Mouse (Mus musculus): ENCODE data around the gene Rnf10. TPM values are rescaled to one million over a fixed set of nuclear protein-coding genes. Genes with fewer than 3 reads are reported as not detected.

Rnf10 gene
- polyA plus RNA-seq, 1 experiment from 2014 or later, result 175 TPM

GRCm38 (mm10) chr5:115261880-115262279 lies 10.8 kb downstream of the Rnf10 start:
- H3K4me3 ChIP-seq, result no peak overlapping the region
- H3K27me3 ChIP-seq (replicated peaks), result no peaks in the 10 kb centered on the region
- no peak overlapping the region for H3K9ac ChIP-seq
- no peak overlapping the region for H3K27ac ChIP-seq (ENCODE audit: poor library complexity, severe bottlenecking)
- H3K9me3 ChIP-seq (replicated peaks), result no peaks in the 10 kb centered on the region
- H3K4me2 ChIP-seq, result no peak overlapping the region; the same call in 1 of the 2 replicates
- H3K4me1 ChIP-seq (replicated peaks), result peaks cover 39% of the 10 kb centered on the region
- ATAC-seq (ENCODE audit: insufficient number of reproducible peaks, low FRiP score), result no peak
- H3K36me3 ChIP-seq, result peaks cover 51% of the 10 kb centered on the region
- 85% methylated on average over 1 of the region's 1 CpGs for WGBS

GRCm38 (mm10) chr5:115261141-115261540 lies 11.6 kb downstream of the Rnf10 start:
- Histone ChIP-seq H3K9me3 (replicated peaks) (no peaks in the 10 kb centered on the region), H3K9ac (no peak overlapping the region), H3K4me1 (replicated peaks) (peaks cover 31% of the 10 kb centered on the region), H3K4me2 (no peak overlapping the region), H3K27me3 (replicated peaks) (no peaks in the 10 kb centered on the region), H3K27ac (ENCODE audit: poor library complexity, severe bottlenecking) (no peak overlapping the region), H3K36me3 (peaks cover 58% of the 10 kb centered on the region), H3K4me3 (no peak overlapping the region)
- ATAC-seq (ENCODE audit: insufficient number of reproducible peaks, low FRiP score), result no peak
- WGBS, result 90% methylated on average over 8 of the region's 8 CpGs

DNA sequence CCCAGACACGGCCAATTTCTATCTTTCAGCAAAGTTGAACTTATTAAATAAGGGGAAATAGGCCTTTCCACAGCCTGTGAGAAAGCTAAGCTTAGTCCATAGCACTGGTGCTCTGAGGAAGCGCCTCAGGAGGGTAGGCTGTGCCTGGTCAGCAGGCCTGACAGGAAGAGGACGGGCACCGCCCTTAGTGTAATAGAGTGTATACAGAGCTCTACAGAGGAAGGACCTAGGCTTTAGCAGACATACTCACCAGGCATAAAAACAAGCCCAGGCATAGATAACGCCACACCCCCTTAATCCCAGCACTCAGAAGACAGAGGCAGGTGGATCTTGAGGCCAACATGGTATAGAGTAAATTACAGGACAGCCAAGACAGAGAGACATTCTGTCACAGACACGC lies 12.3 kb downstream of the Rnf10 start:
- ATAC-seq (ENCODE audit: insufficient number of reproducible peaks, low FRiP score), result peak; percentile 77
- no peak overlapping the region for H3K9ac ChIP-seq
- 80% methylated on average over 6 of the region's 6 CpGs for WGBS

DNA sequence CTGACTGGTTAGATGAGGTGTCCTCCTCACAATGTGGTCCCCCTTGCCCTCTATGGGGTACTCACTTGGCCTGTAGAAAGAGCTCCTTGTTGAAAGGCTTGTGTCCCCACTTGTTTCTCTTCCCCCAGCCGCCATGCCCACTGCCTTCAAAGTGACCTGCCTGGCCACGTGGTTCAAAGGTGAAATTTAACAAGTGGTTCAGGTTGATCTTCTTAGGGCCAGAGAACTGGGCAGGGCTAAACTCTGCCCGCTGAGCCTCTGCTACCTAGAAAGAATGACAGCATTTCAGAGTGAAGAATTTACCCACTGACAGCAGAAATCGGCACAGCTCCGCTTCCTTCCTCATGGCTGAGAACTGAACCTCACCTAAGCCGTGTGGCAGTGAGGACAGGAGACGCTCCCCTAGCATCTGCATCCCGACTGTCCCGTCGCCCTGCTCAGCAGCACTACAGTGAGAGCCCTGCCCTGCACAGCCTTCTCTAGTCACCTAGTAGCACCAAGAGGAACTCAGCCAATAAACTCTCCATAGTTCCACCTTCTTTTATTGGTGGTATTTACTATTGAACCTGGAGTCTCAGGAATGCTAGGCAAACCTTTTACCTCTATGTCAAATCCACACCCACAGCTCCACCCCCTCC lies 15.7 kb downstream of the Rnf10 start:
- WGBS, result 88% methylated on average over 10 of the region's 10 CpGs

More for the DNA sequence above, 12.3 kb downstream of the Rnf10 start:
- Histone ChIP-seq H3K36me3 (peaks cover 62% of the 10 kb centered on the region), H3K4me2 (no peak overlapping the region), H3K4me1 (replicated peaks) (peaks cover 25% of the 10 kb centered on the region), H3K9me3 (replicated peaks) (no peaks in the 10 kb centered on the region), H3K27ac (ENCODE audit: poor library complexity, severe bottlenecking) (no peak overlapping the region), H3K27me3 (replicated peaks) (no peaks in the 10 kb centered on the region), H3K4me3 (no peak overlapping the region)

DNA sequence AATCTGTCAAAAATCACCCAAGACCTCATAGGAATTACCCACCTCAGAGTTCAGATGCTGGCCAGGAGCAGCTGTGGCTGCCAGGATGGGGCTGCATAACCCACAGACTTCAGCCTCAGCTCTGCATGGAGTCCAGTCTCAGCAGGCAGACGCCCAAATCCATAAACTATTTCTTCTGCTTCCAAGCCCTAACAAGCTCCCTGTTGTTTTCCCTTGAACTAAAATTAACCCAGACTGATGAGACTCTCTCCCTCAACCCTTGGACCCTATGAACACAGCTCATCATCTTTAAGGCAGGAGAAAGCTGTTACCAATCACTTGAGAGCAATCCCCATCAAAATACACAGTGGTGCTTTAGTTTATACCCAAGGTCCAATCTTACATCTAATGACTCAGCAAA lies 17.2 kb downstream of the Rnf10 start:
- Histone ChIP-seq H3K4me1 (replicated peaks) (peaks cover 2% of the 10 kb centered on the region; the same call in 1 of the 2 replicates), H3K27ac (ENCODE audit: poor library complexity, severe bottlenecking) (no peak overlapping the region), H3K4me2 (no peak overlapping the region), H3K9me3 (replicated peaks) (no peaks in the 10 kb centered on the region), H3K27me3 (replicated peaks) (no peaks in the 10 kb centered on the region), H3K4me3 (no peak overlapping the region), H3K36me3 (peaks cover 73% of the 10 kb centered on the region), H3K9ac (no peak overlapping the region)
- no peak for ATAC-seq (ENCODE audit: insufficient number of reproducible peaks, low FRiP score)
- WGBS, result 90% methylated on average over 1 of the region's 1 CpGs

More for the DNA sequence above, 15.7 kb downstream of the Rnf10 start:
- ATAC-seq (ENCODE audit: insufficient number of reproducible peaks, low FRiP score), result no peak
- H3K27ac ChIP-seq (ENCODE audit: poor library complexity, severe bottlenecking), result no peak overlapping the region
- H3K4me2 ChIP-seq, result no peak overlapping the region
- H3K27me3 ChIP-seq (replicated peaks), result no peaks in the 10 kb centered on the region
- peaks cover 62% of the 10 kb centered on the region for H3K36me3 ChIP-seq
- H3K4me3 ChIP-seq, result no peak overlapping the region
- peaks cover 6% of the 10 kb centered on the region; the same call in 1 of the 2 replicates for H3K4me1 ChIP-seq (replicated peaks)
- no peak overlapping the region for H3K9ac ChIP-seq
- H3K9me3 ChIP-seq (replicated peaks), result no peaks in the 10 kb centered on the region

DNA sequence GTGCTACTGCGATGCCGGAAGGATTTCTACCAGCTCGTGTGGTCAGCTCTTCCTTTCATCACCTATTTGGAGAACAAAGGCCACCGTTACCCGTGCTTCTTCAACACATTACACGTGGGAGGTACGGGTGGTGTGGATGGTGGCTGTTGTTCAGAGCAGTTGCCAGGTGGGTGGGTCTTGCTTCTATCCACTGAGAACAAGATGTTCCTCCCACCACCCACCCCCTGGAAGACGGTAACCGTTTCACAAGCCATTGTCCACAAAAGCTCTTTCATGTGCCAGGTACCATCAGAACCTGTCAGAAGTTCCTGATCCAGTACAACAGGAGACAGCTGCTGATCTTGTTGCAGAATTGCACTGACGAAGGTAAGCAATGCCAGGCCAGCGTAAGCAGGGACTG lies 32.5 kb downstream of the Rnf10 start:
- peaks cover 9% of the 10 kb centered on the region for H3K4me1 ChIP-seq (replicated peaks)
- no peak for ATAC-seq (ENCODE audit: insufficient number of reproducible peaks, low FRiP score)
- H3K9me3 ChIP-seq (replicated peaks), result no peaks in the 10 kb centered on the region
- no peaks in the 10 kb centered on the region for H3K27me3 ChIP-seq (replicated peaks)
- WGBS, result 80% methylated on average over 11 of the region's 11 CpGs
- no peak overlapping the region for H3K9ac ChIP-seq
- H3K36me3 ChIP-seq, result peaks cover 56% of the 10 kb centered on the region
- no peak overlapping the region for H3K4me2 ChIP-seq
- H3K27ac ChIP-seq (ENCODE audit: poor library complexity, severe bottlenecking), result no peak overlapping the region
- H3K4me3 ChIP-seq, result no peak overlapping the region

DNA sequence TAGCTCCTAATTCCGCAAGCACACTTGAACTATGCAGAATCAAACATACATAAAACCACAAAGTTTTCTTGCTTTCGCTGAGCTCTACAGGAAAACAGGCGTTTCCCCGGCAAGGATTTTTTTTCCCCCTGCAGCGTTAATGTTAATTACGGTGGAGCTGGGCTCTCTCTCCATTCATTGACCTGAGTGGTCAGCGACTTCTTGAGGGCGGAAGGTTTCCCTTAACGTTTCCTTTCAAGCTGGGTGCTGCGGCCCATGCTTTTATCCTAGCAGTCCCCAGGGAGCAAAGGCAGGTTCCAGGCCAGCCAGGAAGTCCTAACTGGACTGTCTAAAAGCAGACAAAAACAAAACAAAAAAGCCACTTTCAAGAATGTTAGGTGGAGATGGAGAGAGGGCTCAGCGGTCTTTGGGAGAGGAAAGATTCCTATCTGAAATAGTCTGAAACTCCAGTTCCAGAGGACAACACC lies 33.9 kb downstream of the Rnf10 start:
- peak overlapping the region; percentile 86; the same call in 1 of the 2 replicates for H3K9ac ChIP-seq

DNA sequence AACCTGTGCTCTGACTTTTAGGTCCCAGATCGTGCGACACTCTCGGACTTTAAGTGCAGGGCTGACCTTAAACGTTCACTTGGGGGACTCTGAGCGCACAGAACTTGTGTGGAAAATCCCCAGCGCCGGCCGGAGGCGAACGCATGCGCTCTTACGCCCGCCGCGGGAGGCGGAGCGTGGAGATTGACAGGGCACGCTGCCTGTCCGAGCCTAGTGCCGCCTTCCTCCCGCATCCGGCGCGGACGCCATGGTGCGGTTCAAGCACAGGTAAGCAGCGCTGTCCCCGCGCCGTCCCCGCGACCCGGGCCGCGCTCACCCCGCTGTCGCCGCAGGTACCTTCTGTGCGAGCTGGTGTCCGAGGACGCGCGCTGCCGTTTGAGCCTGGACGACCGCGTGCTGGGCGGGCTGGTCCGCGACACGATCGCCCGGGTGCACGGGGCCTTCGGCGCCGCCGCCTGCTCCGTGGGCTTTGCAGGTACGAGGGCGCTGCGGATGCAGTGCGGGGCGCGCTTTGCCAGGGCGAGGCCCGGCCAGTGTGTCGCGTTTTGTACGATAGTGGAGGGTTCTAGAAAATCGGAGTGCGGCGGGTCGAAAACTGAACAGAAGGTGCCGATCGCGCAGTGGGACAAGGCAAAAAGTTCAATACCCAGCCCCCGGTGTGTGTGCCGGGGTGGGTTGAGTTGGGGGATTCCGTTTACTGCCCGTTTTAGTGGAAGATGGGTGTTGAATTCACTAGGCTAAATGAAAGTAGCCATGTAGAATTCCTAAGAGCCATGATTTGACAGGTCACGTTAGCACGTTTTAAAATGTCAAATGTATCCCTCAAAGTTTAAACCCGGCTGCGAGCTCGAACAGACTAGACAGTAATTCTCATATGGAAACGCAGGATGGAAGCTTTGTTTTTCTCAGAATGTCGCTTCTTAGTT lies 34.6 kb downstream of the Rnf10 start:
- under 1% methylated on average over 88 of the region's 88 CpGs for WGBS
- no peaks in the 10 kb centered on the region; the same call in 1 of the 2 replicates for H3K27me3 ChIP-seq (replicated peaks)
- peak overlapping the region; percentile 86 for H3K9ac ChIP-seq
- H3K27ac ChIP-seq (ENCODE audit: poor library complexity, severe bottlenecking), result peak overlapping the region; percentile 70
- peak overlapping the region; percentile 93 for H3K4me3 ChIP-seq
- H3K4me2 ChIP-seq, result peak overlapping the region; percentile 93
- H3K4me1 ChIP-seq (replicated peaks), result peaks cover 9% of the 10 kb centered on the region
- peak; percentile 85 for ATAC-seq (ENCODE audit: insufficient number of reproducible peaks, low FRiP score)
- H3K36me3 ChIP-seq, result peaks cover 35% of the 10 kb centered on the region
- H3K9me3 ChIP-seq (replicated peaks), result no peaks in the 10 kb centered on the region

More for the DNA sequence above, 33.9 kb downstream of the Rnf10 start:
- Histone ChIP-seq H3K27ac (ENCODE audit: poor library complexity, severe bottlenecking) (no peak overlapping the region), H3K4me1 (replicated peaks) (peaks cover 9% of the 10 kb centered on the region), H3K4me2 (peak overlapping the region; percentile 93), H3K36me3 (peaks cover 42% of the 10 kb centered on the region), H3K27me3 (replicated peaks) (no peaks in the 10 kb centered on the region; the same call in 1 of the 2 replicates), H3K9me3 (replicated peaks) (no peaks in the 10 kb centered on the region), H3K4me3 (peak overlapping the region; percentile 93)
- 6% methylated on average over 11 of the region's 11 CpGs for WGBS
- ATAC-seq (ENCODE audit: insufficient number of reproducible peaks, low FRiP score), result no peak

DNA sequence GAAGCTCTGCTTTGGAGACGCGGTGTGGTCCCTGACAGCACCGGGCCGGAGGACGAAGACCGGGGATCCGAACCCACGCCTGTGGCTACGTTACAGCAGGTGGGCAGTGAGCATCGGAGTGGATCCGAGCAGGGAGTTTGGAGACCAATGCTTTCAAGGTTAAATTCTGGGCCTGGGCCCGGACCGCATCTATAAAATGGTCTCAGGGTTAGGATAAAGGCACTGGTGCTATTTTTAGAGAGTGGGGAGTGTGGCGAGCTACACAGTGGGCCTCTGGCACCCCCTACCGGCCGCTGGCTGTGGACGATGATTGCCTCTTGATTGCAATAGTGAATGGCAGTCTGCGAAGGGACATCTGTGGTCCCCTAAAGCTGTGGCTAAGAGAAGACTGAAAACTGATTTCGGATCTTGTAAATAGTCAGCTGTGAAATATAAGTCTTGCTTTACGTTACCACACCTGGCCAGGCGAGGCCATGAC lies 36.9 kb downstream of the Rnf10 start, which contains the start of gene Pop5:
TSS of gene Pop5 (plus strand) at position 51 of the 478 bp plus-strand sequence.
- peaks cover 13% of the 10 kb centered on the region for H3K36me3 ChIP-seq
- no peak within 1 kb of the TSS for H3K27ac ChIP-seq (ENCODE audit: poor library complexity, severe bottlenecking)
- no peaks in the 10 kb centered on the region; the same call in 1 of the 2 replicates for H3K27me3 ChIP-seq (replicated peaks)
- peak within 1 kb of the TSS; percentile 86 for H3K4me2 ChIP-seq
- peak; percentile 51 for ATAC-seq (ENCODE audit: insufficient number of reproducible peaks, low FRiP score)
- H3K4me3 ChIP-seq, result peak within 1 kb of the TSS; percentile 68
- no peaks in the 10 kb centered on the region for H3K9me3 ChIP-seq (replicated peaks)
- peak within 1 kb of the TSS; percentile 78 for H3K9ac ChIP-seq
- peaks cover 18% of the 10 kb centered on the region for H3K4me1 ChIP-seq (replicated peaks)
- WGBS, result 2% methylated on average over 21 of the region's 21 CpGs

GRCm38 (mm10) chr5:115235323-115235771 lies 37.4 kb downstream of the Rnf10 start:
- H3K4me2 ChIP-seq, result peak overlapping the region; percentile 86
- peak; percentile 59 for ATAC-seq (ENCODE audit: insufficient number of reproducible peaks, low FRiP score)
- no peak overlapping the region for H3K27ac ChIP-seq (ENCODE audit: poor library complexity, severe bottlenecking)
- H3K9ac ChIP-seq, result peak overlapping the region; percentile 78
- under 1% methylated on average over 43 of the region's 45 CpGs for WGBS
- peaks cover 19% of the 10 kb centered on the region for H3K4me1 ChIP-seq (replicated peaks)
- H3K4me3 ChIP-seq, result peak overlapping the region; percentile 68
- peaks cover 8% of the 10 kb centered on the region for H3K36me3 ChIP-seq
- H3K9me3 ChIP-seq (replicated peaks), result no peaks in the 10 kb centered on the region
- no peaks in the 10 kb centered on the region; the same call in 1 of the 2 replicates for H3K27me3 ChIP-seq (replicated peaks)

- Histone ChIP-seq H3K9me3 (replicated peaks) (no peaks in the 10 kb centered on the region), H3K9ac (no peak overlapping the region), H3K27me3 (replicated peaks) (no peaks in the 10 kb centered on the region; the same call in 1 of the 2 replicates), H3K27ac (ENCODE audit: poor library complexity, severe bottlenecking) (no peak overlapping the region), H3K36me3 (no peaks in the 10 kb centered on the region), H3K4me3 (no peak overlapping the region), H3K4me1 (replicated peaks) (peaks cover 19% of the 10 kb centered on the region), H3K4me2 (no peak overlapping the region)
- WGBS, result 55% methylated on average over 6 of the region's 6 CpGs
- no peak for ATAC-seq (ENCODE audit: insufficient number of reproducible peaks, low FRiP score)
These were observed 38.2 kb downstream of the Rnf10 start for GRCm38 (mm10) chr5:115234519-115234918.
